Mouse (Mus musculus): ENCODE results near the gene Itih5.

The Itih5 gene

GRCm38 (mm10) chr2:10153201-10154075, at the start of gene Itih5:
Gene Itih5, plus strand, starts transcription at chr2:10153571.
- peak; percentile 68 for DNase-seq (ENCODE audit: low read depth)

GRCm38 (mm10) chr2:10108535-10109189, 44.7 kb upstream of the Itih5 start:
- DNase-seq (ENCODE audit: low read depth), result no peak

- no peak for DNase-seq (ENCODE audit: low read depth)
Measured at GRCm38 (mm10) chr2:10118751-10119150, 34.6 kb upstream of the Itih5 start.

- no peak for DNase-seq (ENCODE audit: low read depth)
Measured at GRCm38 (mm10) chr2:10119276-10119675, 34.1 kb upstream of the Itih5 start.

- DNase-seq (ENCODE audit: low read depth), result no peak
Measured at GRCm38 (mm10) chr2:10121826-10122225, 31.5 kb upstream of the Itih5 start.

GRCm38 (mm10) chr2:10126122-10126521, 27.2 kb upstream of the Itih5 start:
- no peak for DNase-seq (ENCODE audit: low read depth)

GRCm38 (mm10) chr2:10127471-10127870, 25.9 kb upstream of the Itih5 start:
- no peak for DNase-seq (ENCODE audit: low read depth)

- DNase-seq (ENCODE audit: low read depth), result no peak
Measured at GRCm38 (mm10) chr2:10128571-10128970, 24.8 kb upstream of the Itih5 start.

GRCm38 (mm10) chr2:10130341-10130990, 22.9 kb upstream of the Itih5 start:
- DNase-seq (ENCODE audit: low read depth), result no peak

GRCm38 (mm10) chr2:10131296-10131695, 22.1 kb upstream of the Itih5 start, which contains the start of gene Itih2:
Gene Itih2, minus strand, starts transcription at chr2:10131396.
- no peak for DNase-seq (ENCODE audit: low read depth)

GRCm38 (mm10) chr2:10132128-10132527, 21.2 kb upstream of the Itih5 start:
- no peak for DNase-seq (ENCODE audit: low read depth)

- DNase-seq (ENCODE audit: low read depth), result no peak
Measured at GRCm38 (mm10) chr2:10133941-10134340, 19.4 kb upstream of the Itih5 start.

GRCm38 (mm10) chr2:10137320-10137719, 16.1 kb upstream of the Itih5 start:
- DNase-seq (ENCODE audit: low read depth), result no peak

- no peak for DNase-seq (ENCODE audit: low read depth)
Measured at GRCm38 (mm10) chr2:10140456-10140855, 12.9 kb upstream of the Itih5 start.

GRCm38 (mm10) chr2:10142472-10143454, 10.6 kb upstream of the Itih5 start:
- peak; percentile 87 for DNase-seq (ENCODE audit: low read depth)

GRCm38 (mm10) chr2:10145514-10145913, 7.9 kb upstream of the Itih5 start:
- DNase-seq (ENCODE audit: low read depth), result no peak

GRCm38 (mm10) chr2:10147176-10147575, 6.2 kb upstream of the Itih5 start:
- no peak for DNase-seq (ENCODE audit: low read depth)

GRCm38 (mm10) chr2:10152590-10152989, 781 bp upstream of the Itih5 start:
- DNase-seq (ENCODE audit: low read depth), result peak; percentile 64

- DNase-seq (ENCODE audit: low read depth), result no peak
Measured at GRCm38 (mm10) chr2:10157184-10157583, 3.8 kb downstream of the Itih5 start.

GRCm38 (mm10) chr2:10162011-10162410, 8.6 kb downstream of the Itih5 start:
- DNase-seq (ENCODE audit: low read depth), result no peak

GRCm38 (mm10) chr2:10166635-10167034, 13.3 kb downstream of the Itih5 start:
- DNase-seq (ENCODE audit: low read depth), result no peak

All from naive thymus-derived CD4-positive, alpha-beta T cell, adult 2 months (primary cell).